Mouse (Mus musculus) small intestine, adult 2 months (tissue): ENCODE data around the gene Fggy.

Experiments
- CTCF ChIP-seq: fragments of 200-500 bp; IDR thresholded peaks from 2 replicates; pipeline ENCODE4 v1.5.1; 2012; ENCODE audit warnings: low read depth, mild to moderate bottlenecking, control low read depth, inconsistent platforms, low read length, moderate library complexity, mixed read lengths; ENCODE audit not compliant: insufficient replicate concordance, insufficient read length; ENCODE audit errors: extremely low read depth
- POLR2A ChIP-seq: fragments of 200-500 bp; IDR thresholded peaks from 2 replicates; pipeline ENCODE4 v1.6.1; 2012; ENCODE audit warnings: low read depth, mild to moderate bottlenecking, control low read depth, inconsistent platforms, low read length, moderate library complexity

DNA sequence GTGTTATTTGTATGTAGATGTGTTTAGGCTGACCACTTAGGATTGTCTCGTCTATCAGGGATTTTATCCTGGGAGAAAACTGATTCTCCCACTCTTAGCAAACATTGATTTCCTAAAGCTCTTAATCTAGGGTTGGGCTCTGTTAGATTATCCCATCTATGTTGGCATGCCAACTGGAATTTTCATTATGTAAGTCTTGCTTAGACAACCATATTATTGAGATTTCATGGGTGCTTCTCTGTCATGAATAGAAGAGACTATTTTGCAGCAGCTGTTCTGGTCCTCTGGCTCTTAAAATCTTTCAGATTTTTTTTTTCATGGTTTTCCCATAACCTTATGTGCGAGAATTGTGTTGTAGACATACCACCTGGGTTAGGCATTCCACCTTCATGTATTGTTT lies 119.1 kb downstream of the Fggy start:
- no peak for TF ChIP-seq CTCF
- no peak for TF ChIP-seq POLR2A
